Mouse (Mus musculus) ES-E14 (cell line): ENCODE measurements at regions not wholly inside any gene's neighbourhood (a gene's known extent, or its start where the extent isn't known, plus 50 kb on each side); places are given as distances from the start of the nearest gene placed in this dataset.

ENCODE experiments used
- CHD2 ChIP-seq: IDR thresholded peaks from 2 replicates; pipeline ENCODE4 v1.6.1; 2014; ENCODE audit warnings: mild to moderate bottlenecking, low read depth, low read length, inconsistent platforms
- HCFC1 ChIP-seq: IDR thresholded peaks from 2 replicates; pipeline ENCODE4 v1.6.1; 2012; ENCODE audit warnings: low read length, inconsistent platforms, borderline replicate concordance; ENCODE audit not compliant: insufficient read depth
- MAFK ChIP-seq: IDR thresholded peaks from 2 replicates; pipeline ENCODE4 v1.6.1; 2014; ENCODE audit warnings: mild to moderate bottlenecking, low read depth, low read length, inconsistent platforms; ENCODE audit not compliant: insufficient read depth
- ZC3H11A ChIP-seq: IDR thresholded peaks from 2 replicates; pipeline ENCODE4 v1.6.1; 2012; ENCODE audit warnings: low read depth, mild to moderate bottlenecking, inconsistent platforms, low read length, borderline replicate concordance
- ZNF384 ChIP-seq: IDR thresholded peaks from 2 replicates; pipeline ENCODE4 v1.6.1; 2012; ENCODE audit warnings: low read depth, low read length, inconsistent platforms

DNA sequence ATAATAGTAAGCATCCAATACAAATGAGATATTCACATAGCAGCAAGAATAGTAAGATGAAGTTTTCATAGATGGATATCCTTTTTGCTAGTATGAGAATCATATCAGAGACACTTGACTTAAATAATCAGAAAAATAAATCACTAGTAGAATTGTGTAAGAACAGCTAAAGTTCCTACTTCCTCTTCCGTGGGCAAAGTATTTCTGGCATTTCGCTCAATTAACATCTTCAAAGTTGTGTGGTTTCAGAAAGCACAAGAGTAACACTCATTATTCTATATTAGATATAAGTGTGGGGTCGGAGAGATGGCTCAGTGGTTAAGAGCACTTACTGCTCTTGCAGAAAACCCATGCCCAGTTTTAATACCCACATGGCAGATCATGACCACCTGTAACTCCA is 197.4 kb downstream of the Phlda1 start:
- TF ChIP-seq ZNF384 (no peak), MAFK (no peak), ZC3H11A (no peak), HCFC1 (no peak), CHD2 (no peak)
